Mouse (Mus musculus) cerebellum, adult 11 months (tissue): ENCODE measurements around the gene Cited4.
A peak's percentile ranks its signal among the peaks of the same experiment; 100 is the strongest.

Experiments
- DNase-seq: peaks from one replicate; pipeline ENCODE4 v3.0.0; 2022

Cited4 gene

GRCm38 (mm10) chr4:120682168-120682567 is 15.8 kb downstream of the Cited4 start:
- DNase-seq: peak; percentile 71

GRCm38 (mm10) chr4:120683278-120683997 is 17.1 kb downstream of the Cited4 start:
- DNase-seq: no peak

- no peak for DNase-seq
Observed at GRCm38 (mm10) chr4:120687282-120687681, 20.9 kb downstream of the Cited4 start.

GRCm38 (mm10) chr4:120689317-120689716 is 22.9 kb downstream of the Cited4 start:
- DNase-seq: no peak

- peak; percentile 42 for DNase-seq
Observed at GRCm38 (mm10) chr4:120692717-120693116, 26.3 kb downstream of the Cited4 start.

GRCm38 (mm10) chr4:120697353-120697752 is 31.0 kb downstream of the Cited4 start:
- DNase-seq: no peak

GRCm38 (mm10) chr4:120697799-120698484 is 31.6 kb downstream of the Cited4 start:
- no peak for DNase-seq

- DNase-seq: no peak
Observed at GRCm38 (mm10) chr4:120701180-120701579, 34.8 kb downstream of the Cited4 start.

GRCm38 (mm10) chr4:120702056-120702455 is 35.7 kb downstream of the Cited4 start:
- peak; percentile 38 for DNase-seq

GRCm38 (mm10) chr4:120702511-120702910 is 36.1 kb downstream of the Cited4 start:
- DNase-seq: no peak

- DNase-seq: no peak
Observed at GRCm38 (mm10) chr4:120712236-120712635, 45.9 kb downstream of the Cited4 start.

- DNase-seq: no peak
Observed at GRCm38 (mm10) chr4:120713021-120713420, 46.6 kb downstream of the Cited4 start.

- no peak for DNase-seq
Observed at GRCm38 (mm10) chr4:120713856-120714497, 47.6 kb downstream of the Cited4 start.

- no peak for DNase-seq
Observed at GRCm38 (mm10) chr4:120716141-120716571, 49.8 kb downstream of the Cited4 start.

- no peak for DNase-seq
Observed at GRCm38 (mm10) chr4:120716765-120717164, 50.4 kb downstream of the Cited4 start.
